Mouse (Mus musculus): ENCODE results near the gene Tfdp1.

Gene Tfdp1

GRCm38 (mm10) chr8:13415879-13416278, 77.3 kb downstream of the Tfdp1 start:
- no peak for DNase-seq (ENCODE audit: low read depth in 1 of 2, low spot score in 2 of 2)

GRCm38 (mm10) chr8:13419111-13419639, 80.6 kb downstream of the Tfdp1 start:
- DNase-seq (ENCODE audit: low read depth in 1 of 2, low spot score in 2 of 2), result no peak

- no peak for DNase-seq (ENCODE audit: low read depth in 1 of 2, low spot score in 2 of 2)
Measured at GRCm38 (mm10) chr8:13420970-13421369, 82.4 kb downstream of the Tfdp1 start.

- DNase-seq (ENCODE audit: low read depth in 1 of 2, low spot score in 2 of 2), result no peak
Measured at GRCm38 (mm10) chr8:13427351-13427750, 88.8 kb downstream of the Tfdp1 start.
